Mouse (Mus musculus): ENCODE measurements around the gene Klf12. TPM values are rescaled to one million over a fixed set of nuclear protein-coding genes. Genes with fewer than 3 reads are reported as not detected.

Gene Klf12
- polyA plus RNA-seq, 1 experiment, result not detected

DNA sequence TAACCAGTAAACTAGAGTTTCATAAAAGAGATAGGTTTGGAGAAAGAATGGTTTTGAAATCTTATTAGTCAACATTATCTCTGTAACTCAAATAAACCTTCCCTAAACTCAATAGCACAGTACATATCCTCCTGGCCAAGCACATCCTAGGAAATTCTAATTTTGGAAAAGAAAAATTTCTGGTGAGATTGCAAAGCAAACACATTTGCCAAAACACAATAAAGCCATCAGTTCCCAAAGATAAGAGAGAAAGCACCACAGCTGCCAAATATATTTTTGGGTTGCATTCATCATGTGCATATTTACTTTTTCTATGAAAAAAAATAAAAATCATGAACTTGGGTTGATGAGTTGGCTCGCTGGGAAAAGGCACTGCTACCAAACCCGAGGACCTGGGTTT is 10.3 kb downstream of the Klf12 start:
- Histone ChIP-seq H3K4me3 (replicated peaks; ENCODE audit: control insufficient read depth, low read depth, low read length) (no peak overlapping the region), H3K27ac (ENCODE audit: control insufficient read depth, insufficient read depth, low read depth, low read length, poor library complexity) (no peak overlapping the region), H3K4me1 (ENCODE audit: control insufficient read depth, insufficient read depth, low read length) (no peaks in the 10 kb centered on the region)
- 70% methylated on average over 2 of the region's 2 CpGs for WGBS
- TF ChIP-seq POLR2A (IDR thresholded peaks at IDR 0.05; ENCODE audit: borderline replicate concordance, control insufficient read depth, low read depth, low read length), result no peak
- no peak for TF ChIP-seq CTCF (IDR thresholded peaks at IDR 0.05; ENCODE audit: control insufficient read depth, insufficient read depth, low read length)

DNA sequence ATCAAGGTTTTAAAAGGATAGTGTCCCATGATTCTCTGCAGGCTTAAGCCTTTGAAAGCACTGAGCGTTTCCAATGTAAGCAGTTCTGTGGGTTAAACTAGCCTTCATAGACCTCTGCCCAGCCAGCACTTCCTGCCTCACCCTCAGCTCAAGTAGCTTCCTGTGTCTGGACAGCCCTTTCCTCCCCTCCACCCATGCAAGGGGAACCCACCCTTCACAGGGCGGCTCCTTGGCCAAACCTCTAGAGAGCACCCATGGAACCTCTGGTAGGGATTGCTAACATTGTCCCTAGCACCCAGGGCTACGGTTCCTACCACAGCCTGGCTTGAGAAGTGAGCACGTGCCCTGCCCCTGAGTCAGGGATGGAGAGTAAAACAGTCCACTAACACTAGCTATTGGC is 23.9 kb downstream of the Klf12 start:
- 19% methylated on average over 4 of the region's 4 CpGs for WGBS

DNA sequence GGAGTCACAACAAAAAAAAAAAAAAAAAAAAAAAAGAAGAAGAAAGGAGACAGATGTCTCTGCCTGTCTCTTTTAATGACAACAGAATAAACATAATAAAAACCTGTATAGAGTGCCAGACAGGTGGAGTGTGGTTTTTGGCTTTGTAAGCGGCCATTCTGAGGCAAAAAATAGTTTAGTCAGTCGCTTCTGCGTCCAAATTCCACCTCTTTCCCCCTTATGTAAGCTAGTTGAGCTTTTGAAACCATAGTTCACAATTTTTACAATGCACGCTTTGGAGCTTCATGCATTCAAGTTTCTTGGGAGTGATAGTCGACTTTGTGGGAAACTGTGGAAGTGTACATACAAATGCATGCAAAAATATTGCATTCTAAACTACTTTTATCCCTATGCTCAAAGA is 41.4 kb downstream of the Klf12 start:
- Histone ChIP-seq H3K4me1 (ENCODE audit: control insufficient read depth, insufficient read depth, low read length) (no peaks in the 10 kb centered on the region), H3K4me3 (replicated peaks; ENCODE audit: control insufficient read depth, low read depth, low read length) (no peak overlapping the region), H3K27ac (ENCODE audit: control insufficient read depth, insufficient read depth, low read depth, low read length, poor library complexity) (no peak overlapping the region)
- TF ChIP-seq POLR2A (IDR thresholded peaks at IDR 0.05; ENCODE audit: borderline replicate concordance, control insufficient read depth, low read depth, low read length), result no peak
- no peak for TF ChIP-seq CTCF (IDR thresholded peaks at IDR 0.05; ENCODE audit: control insufficient read depth, insufficient read depth, low read length)
- WGBS, result 78% methylated on average over 5 of the region's 5 CpGs

More for the DNA sequence above, 23.9 kb downstream of the Klf12 start:
- Histone ChIP-seq H3K4me3 (replicated peaks; ENCODE audit: control insufficient read depth, low read depth, low read length) (no peak overlapping the region), H3K4me1 (ENCODE audit: control insufficient read depth, insufficient read depth, low read length) (no peaks in the 10 kb centered on the region), H3K27ac (ENCODE audit: control insufficient read depth, insufficient read depth, low read depth, low read length, poor library complexity) (no peak overlapping the region)
- TF ChIP-seq POLR2A (IDR thresholded peaks at IDR 0.05; ENCODE audit: borderline replicate concordance, control insufficient read depth, low read depth, low read length), result no peak
- no peak for TF ChIP-seq CTCF (IDR thresholded peaks at IDR 0.05; ENCODE audit: control insufficient read depth, insufficient read depth, low read length)

DNA sequence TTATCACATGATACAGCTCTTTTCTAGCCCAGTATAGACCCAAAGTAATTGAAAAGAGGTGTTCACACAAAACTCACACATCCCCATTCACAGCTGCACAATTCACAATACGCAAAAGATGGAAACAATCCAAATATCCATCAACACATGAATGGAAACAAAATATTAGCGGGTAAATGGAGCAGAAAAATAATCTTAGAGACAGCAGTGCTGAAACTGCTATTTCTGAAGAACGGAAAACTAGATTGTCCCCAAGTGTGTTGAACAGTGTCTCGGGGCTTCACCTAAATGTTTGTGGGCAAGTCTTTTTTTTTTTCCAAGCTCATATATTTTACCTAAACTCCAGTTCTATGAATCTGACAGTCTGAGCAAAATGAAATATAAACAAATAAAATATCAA is 44.6 kb downstream of the Klf12 start:
- WGBS, result 83% methylated on average over 4 of the region's 4 CpGs

DNA sequence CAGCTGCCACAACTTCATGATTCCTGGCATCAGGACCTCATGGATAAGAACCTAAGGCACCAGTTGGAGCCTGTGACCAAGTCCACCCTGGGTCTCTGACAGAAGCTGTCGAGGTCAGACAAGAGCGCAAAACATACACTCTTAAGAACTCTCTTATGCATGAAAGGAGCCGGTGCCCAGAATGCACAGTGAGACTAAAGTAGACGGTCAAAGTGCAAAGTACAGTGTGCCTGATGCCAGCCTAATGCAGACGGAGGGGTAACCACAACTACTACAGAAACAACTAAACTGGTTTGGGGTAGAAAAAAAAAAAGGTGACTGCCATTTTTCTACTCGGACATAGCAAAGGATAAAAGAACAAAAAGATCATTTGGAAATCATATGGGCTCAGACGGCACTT is 47.7 kb downstream of the Klf12 start:
- WGBS, result 86% methylated on average over 7 of the region's 7 CpGs

More for the DNA sequence above, 44.6 kb downstream of the Klf12 start:
- Histone ChIP-seq H3K4me3 (replicated peaks; ENCODE audit: control insufficient read depth, low read depth, low read length) (no peak overlapping the region), H3K27ac (ENCODE audit: control insufficient read depth, insufficient read depth, low read depth, low read length, poor library complexity) (no peak overlapping the region), H3K4me1 (ENCODE audit: control insufficient read depth, insufficient read depth, low read length) (no peaks in the 10 kb centered on the region)
- TF ChIP-seq POLR2A (IDR thresholded peaks at IDR 0.05; ENCODE audit: borderline replicate concordance, control insufficient read depth, low read depth, low read length) (no peak), CTCF (IDR thresholded peaks at IDR 0.05; ENCODE audit: control insufficient read depth, insufficient read depth, low read length) (no peak)

DNA sequence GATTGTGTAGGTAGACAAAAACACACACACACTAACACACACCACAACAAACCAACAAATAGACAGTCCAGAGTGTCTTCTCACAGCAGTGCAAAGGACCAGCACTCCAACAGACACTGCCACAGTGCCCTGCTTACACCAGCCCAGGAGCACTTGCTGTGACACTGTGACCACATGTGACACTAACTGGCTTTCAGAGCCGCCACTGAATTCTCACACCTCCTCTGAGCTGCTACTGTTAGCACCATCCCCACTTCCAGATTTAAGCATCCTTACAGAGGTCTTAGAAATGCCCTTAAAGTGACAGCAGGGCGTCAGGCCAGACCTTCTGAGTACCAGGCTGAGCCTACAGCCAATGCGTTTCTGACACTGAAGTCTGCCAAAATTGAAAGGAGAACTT is 48.7 kb downstream of the Klf12 start:
- WGBS, result 65% methylated on average over 3 of the region's 3 CpGs

More for the DNA sequence above, 47.7 kb downstream of the Klf12 start:
- Histone ChIP-seq H3K4me1 (ENCODE audit: control insufficient read depth, insufficient read depth, low read length) (no peaks in the 10 kb centered on the region), H3K27ac (ENCODE audit: control insufficient read depth, insufficient read depth, low read depth, low read length, poor library complexity) (no peak overlapping the region), H3K4me3 (replicated peaks; ENCODE audit: control insufficient read depth, low read depth, low read length) (no peak overlapping the region)
- TF ChIP-seq CTCF (IDR thresholded peaks at IDR 0.05; ENCODE audit: control insufficient read depth, insufficient read depth, low read length), result no peak

DNA sequence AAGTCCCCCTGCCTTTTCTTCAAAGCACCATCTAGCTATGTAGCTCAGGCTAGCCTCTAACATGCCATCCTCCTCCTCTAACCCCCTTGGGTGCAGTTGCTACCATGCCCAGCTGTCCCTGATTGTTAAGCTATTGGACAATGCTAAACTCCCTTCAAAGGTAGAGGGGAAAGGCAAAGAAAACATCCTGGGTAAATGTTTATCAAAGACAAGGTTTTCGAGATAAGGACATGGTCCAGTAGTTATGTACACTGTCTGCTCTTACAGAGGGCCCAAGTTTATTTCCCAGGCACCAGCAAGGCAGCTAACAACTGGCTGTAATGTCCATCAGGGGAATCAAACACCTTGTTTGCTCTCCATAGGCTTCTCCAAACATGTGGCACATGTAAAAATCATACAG is 53.1 kb downstream of the Klf12 start:
- Histone ChIP-seq H3K27ac (ENCODE audit: control insufficient read depth, insufficient read depth, low read depth, low read length, poor library complexity) (no peak overlapping the region), H3K4me1 (ENCODE audit: control insufficient read depth, insufficient read depth, low read length) (no peaks in the 10 kb centered on the region), H3K4me3 (replicated peaks; ENCODE audit: control insufficient read depth, low read depth, low read length) (no peak overlapping the region)
- no peak for TF ChIP-seq CTCF (IDR thresholded peaks at IDR 0.05; ENCODE audit: control insufficient read depth, insufficient read depth, low read length)
- TF ChIP-seq POLR2A (IDR thresholded peaks at IDR 0.05; ENCODE audit: borderline replicate concordance, control insufficient read depth, low read depth, low read length), result no peak
- WGBS, result 83% methylated on average over 1 of the region's 1 CpGs

More for the DNA sequence above, 48.7 kb downstream of the Klf12 start:
- no peak overlapping the region for H3K27ac ChIP-seq (ENCODE audit: control insufficient read depth, insufficient read depth, low read depth, low read length, poor library complexity)
- TF ChIP-seq POLR2A (IDR thresholded peaks at IDR 0.05; ENCODE audit: borderline replicate concordance, control insufficient read depth, low read depth, low read length) (no peak), CTCF (IDR thresholded peaks at IDR 0.05; ENCODE audit: control insufficient read depth, insufficient read depth, low read length) (no peak)
- H3K4me3 ChIP-seq (replicated peaks; ENCODE audit: control insufficient read depth, low read depth, low read length), result no peak overlapping the region
- H3K4me1 ChIP-seq (ENCODE audit: control insufficient read depth, insufficient read depth, low read length), result no peaks in the 10 kb centered on the region

DNA sequence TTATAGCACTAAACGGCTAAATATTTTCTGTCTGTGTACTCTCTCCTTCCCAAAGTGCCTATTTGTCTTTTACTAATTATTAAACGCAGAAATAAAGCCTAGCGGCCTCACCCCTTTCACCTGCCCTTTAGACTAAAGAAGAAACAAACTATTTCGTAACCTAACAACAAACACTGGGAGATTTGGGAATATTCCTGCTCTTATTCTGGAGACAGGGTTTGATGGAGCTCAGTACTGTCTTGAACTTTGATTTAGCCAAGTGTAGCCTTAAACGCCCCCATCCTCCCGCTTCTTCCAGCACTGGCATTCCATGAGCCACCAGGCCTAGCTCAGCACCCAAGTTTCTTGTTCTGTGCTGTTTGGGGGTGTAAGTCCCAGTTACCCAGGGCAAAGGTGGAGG is 56.4 kb downstream of the Klf12 start:
- no peaks in the 10 kb centered on the region for H3K4me1 ChIP-seq (ENCODE audit: control insufficient read depth, insufficient read depth, low read length)
- no peak overlapping the region for H3K4me3 ChIP-seq (replicated peaks; ENCODE audit: control insufficient read depth, low read depth, low read length)
- TF ChIP-seq CTCF (IDR thresholded peaks at IDR 0.05; ENCODE audit: control insufficient read depth, insufficient read depth, low read length) (no peak), POLR2A (IDR thresholded peaks at IDR 0.05; ENCODE audit: borderline replicate concordance, control insufficient read depth, low read depth, low read length) (no peak)
- WGBS, result 87% methylated on average over 6 of the region's 6 CpGs
- no peak overlapping the region for H3K27ac ChIP-seq (ENCODE audit: control insufficient read depth, insufficient read depth, low read depth, low read length, poor library complexity)

DNA sequence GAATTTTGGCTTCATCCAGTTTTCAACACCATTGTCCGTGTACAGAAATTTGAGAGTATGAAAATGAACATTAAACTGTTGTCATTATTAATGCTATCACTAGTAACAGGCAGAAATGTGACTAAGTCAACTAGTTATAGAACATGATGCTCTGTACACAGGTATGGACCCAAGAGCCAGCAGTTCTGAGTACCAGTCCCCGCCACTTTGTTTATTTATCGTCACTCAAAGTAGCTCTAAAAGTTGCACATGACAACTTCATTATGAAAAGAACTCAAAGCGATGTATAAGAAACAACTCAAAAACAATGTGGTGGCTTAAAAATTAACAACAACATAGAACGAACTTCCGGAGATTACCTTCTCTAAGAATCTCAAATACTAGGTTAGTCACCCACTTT is 56.8 kb downstream of the Klf12 start:
- 87% methylated on average over 6 of the region's 6 CpGs for WGBS
- H3K4me3 ChIP-seq (replicated peaks; ENCODE audit: control insufficient read depth, low read depth, low read length), result no peak overlapping the region
- TF ChIP-seq POLR2A (IDR thresholded peaks at IDR 0.05; ENCODE audit: borderline replicate concordance, control insufficient read depth, low read depth, low read length), result no peak
- no peak for TF ChIP-seq CTCF (IDR thresholded peaks at IDR 0.05; ENCODE audit: control insufficient read depth, insufficient read depth, low read length)
- H3K4me1 ChIP-seq (ENCODE audit: control insufficient read depth, insufficient read depth, low read length), result no peaks in the 10 kb centered on the region
- no peak overlapping the region for H3K27ac ChIP-seq (ENCODE audit: control insufficient read depth, insufficient read depth, low read depth, low read length, poor library complexity)
